Mouse (Mus musculus) spleen, adult 2 months (tissue): Measurements from ENCODE around the gene Hk2.

Experiments
- CTCF ChIP-seq: fragments of 200-500 bp; IDR thresholded peaks from 2 replicates; pipeline ENCODE4 v1.5.1; 2011; ENCODE audit warnings: mild to moderate bottlenecking, inconsistent platforms; ENCODE audit not compliant: insufficient read depth, insufficient read length, insufficient replicate concordance; ENCODE audit errors: extremely low read depth
- POLR2A ChIP-seq: fragments of 200-500 bp; IDR thresholded peaks from 2 replicates; pipeline ENCODE4 v1.6.1; 2011; ENCODE audit warnings: low read depth, low read length, inconsistent platforms

GRCm38 (mm10) chr6:82771981-82772409 lies 2.3 kb downstream of the Hk2 start:
- TF ChIP-seq POLR2A (no peak), CTCF (no peak)
